Mouse (Mus musculus) G1E (cell line): Measurements from ENCODE around the gene 1500015O10Rik.

Experiments
- CTCF ChIP-seq: IDR thresholded peaks from 2 replicates; pipeline ENCODE4 v1.5.1; 2012; ENCODE audit warnings: low read depth, low read length, inconsistent platforms, mixed read lengths
- GATA1 ChIP-seq: IDR thresholded peaks from 2 replicates; pipeline ENCODE4 v1.6.1; 2012; ENCODE audit warnings: borderline replicate concordance, low read length, inconsistent platforms, mixed read lengths
- TAL1 ChIP-seq: conservative IDR thresholded peaks from 2 replicates; pipeline ENCODE4 v1.6.1; 2012; ENCODE audit warnings: low read depth, low read length, inconsistent platforms, mixed read lengths

DNA sequence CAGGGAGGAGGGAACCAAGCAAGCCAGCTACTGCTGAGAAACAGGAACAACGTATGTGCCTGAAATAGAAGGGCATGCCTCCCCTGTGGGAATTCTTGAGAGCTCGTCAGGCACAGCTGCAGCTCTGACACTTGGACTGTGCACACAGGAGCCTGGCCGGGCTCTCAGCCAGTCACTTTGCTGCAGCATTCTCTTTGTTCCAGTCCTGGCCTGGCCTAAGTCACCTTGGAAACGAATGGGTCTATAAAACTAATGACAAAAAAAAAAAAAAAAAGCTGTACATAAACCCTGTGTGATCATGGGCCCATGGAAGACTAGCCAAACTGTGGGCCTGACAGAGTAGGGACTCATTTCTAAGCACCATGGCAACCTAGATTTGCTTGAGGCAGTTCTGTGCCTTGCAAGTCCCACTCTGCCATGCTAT, 31.8 kb upstream of the 1500015O10Rik start:
- TF ChIP-seq CTCF (no peak), TAL1 (no peak), GATA1 (no peak)
